Mouse (Mus musculus): Measurements from ENCODE around the gene Grem1. TPM values are rescaled to one million over a fixed set of nuclear protein-coding genes. Genes with fewer than 3 reads are reported as not detected.

Gene Grem1
- 0.08 TPM for polyA plus RNA-seq (2014; fragmentation: Illumina TruSeq; extraction: RNeasy Lipid Tissue Mini Kit (QIAGEN cat#74804); ENCODE audit: low read depth, low replicate concordance)

GRCm38 (mm10) chr2:113758311-113759161, at the start of gene Grem1:
TSS of gene Grem1 (minus strand) at chr2:113758646.

Other genes with a start within 250 kb of the Grem1 start
- gene Scg5, start 70.5 kb upstream of the Grem1 start, polyA plus RNA-seq (2014; fragmentation: Illumina TruSeq; extraction: RNeasy Lipid Tissue Mini Kit (QIAGEN cat#74804); ENCODE audit: low read depth, low replicate concordance) = not detected
- 1.2 TPM for gene Arhgap11a, start 90.0 kb upstream of the Grem1 start, polyA plus RNA-seq (2014; fragmentation: Illumina TruSeq; extraction: RNeasy Lipid Tissue Mini Kit (QIAGEN cat#74804); ENCODE audit: low read depth, low replicate concordance)